Mouse (Mus musculus): Measurements from ENCODE around the gene Noa1. TPM values are rescaled to one million over a fixed set of nuclear protein-coding genes. Genes with fewer than 3 reads are reported as not detected.

Gene Noa1
- polyA plus RNA-seq, 1 experiment from 2014 or later = 30.2 TPM

DNA sequence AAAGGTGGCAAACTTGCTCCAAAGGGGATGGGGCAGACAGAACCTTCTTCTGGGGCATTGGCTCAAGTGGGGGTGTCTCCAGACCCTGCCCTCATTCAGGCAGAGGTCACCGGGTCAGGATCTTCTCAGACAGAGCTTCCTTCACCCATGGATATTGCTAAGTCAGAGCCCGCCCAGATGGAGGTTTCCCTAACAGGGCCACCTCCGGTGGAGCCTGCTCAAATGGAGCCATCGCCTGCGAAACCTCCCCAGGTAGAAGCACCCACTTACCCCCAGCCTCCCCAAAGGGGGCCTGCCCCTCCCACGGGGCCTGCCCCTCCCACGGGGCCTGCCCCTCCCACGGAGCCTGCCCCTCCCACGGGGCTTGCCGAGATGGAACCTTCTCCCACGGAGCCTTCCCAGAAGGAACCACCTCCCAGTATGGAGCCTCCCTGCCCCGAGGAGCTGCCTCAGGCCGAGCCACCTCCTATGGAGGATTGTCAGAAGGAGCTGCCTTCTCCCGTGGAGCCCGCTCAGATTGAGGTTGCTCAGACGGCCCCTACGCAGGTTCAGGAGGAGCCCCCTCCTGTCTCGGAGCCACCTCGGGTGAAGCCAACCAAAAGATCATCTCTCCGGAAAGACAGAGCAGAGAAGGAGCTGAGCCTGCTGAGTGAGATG lies 28.2 kb downstream of the Noa1 start:
- H3K27me3 ChIP-seq (replicated peaks; ENCODE audit: control insufficient read depth, insufficient read depth, low read length) = no peaks in the 10 kb centered on the region
- no peak overlapping the region for H3K9ac ChIP-seq (ENCODE audit: low read length)
- DNase-seq (ENCODE audit: low spot score) (no peak), ATAC-seq (no peak)
- 90% methylated on average over 20 of the region's 20 CpGs for WGBS
- peaks cover 51% of the 10 kb centered on the region for H3K36me3 ChIP-seq (ENCODE audit: control insufficient read depth, insufficient read depth, low read length)
- no peak overlapping the region for H3K4me3 ChIP-seq (ENCODE audit: low read depth, low read length)
- no peaks in the 10 kb centered on the region for H3K9me3 ChIP-seq (replicated peaks; ENCODE audit: control insufficient read depth, low read length)
- H3K27ac ChIP-seq (ENCODE audit: low read depth, low read length) = no peak overlapping the region
- H3K4me1 ChIP-seq (ENCODE audit: control insufficient read depth, insufficient read depth, low read length) = no peaks in the 10 kb centered on the region
- H3K4me2 ChIP-seq (ENCODE audit: low read length) = no peak overlapping the region

DNA sequence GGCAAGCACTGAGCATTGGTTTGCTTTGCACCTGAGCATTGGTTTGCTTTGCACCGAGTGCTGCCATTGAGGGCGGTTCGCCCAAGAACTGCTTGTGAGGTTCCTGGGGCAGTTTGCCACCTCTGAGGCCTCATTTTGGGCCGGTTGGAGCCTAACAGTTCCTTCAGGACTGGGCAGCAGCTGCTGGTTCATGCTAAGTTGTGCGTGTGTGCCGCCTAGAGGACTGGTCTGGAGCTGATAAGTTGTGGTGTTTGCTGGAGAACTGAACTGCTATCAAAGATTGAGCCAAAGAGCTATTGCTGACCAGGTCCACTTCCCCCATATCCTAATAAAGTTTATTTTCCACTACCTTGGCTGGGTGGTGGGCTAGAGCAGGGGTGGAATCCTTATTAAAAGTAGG lies 32.7 kb downstream of the Noa1 start:
- DNase-seq (ENCODE audit: low spot score) (no peak), ATAC-seq (no peak)
- Histone ChIP-seq H3K4me3 (ENCODE audit: low read depth, low read length) (no peak overlapping the region), H3K27me3 (replicated peaks; ENCODE audit: control insufficient read depth, insufficient read depth, low read length) (no peaks in the 10 kb centered on the region), H3K4me2 (ENCODE audit: low read length) (no peak overlapping the region), H3K9ac (ENCODE audit: low read length) (no peak overlapping the region), H3K36me3 (ENCODE audit: control insufficient read depth, insufficient read depth, low read length) (peaks cover 48% of the 10 kb centered on the region), H3K27ac (ENCODE audit: low read depth, low read length) (no peak overlapping the region), H3K9me3 (replicated peaks; ENCODE audit: control insufficient read depth, low read length) (no peaks in the 10 kb centered on the region), H3K4me1 (ENCODE audit: control insufficient read depth, insufficient read depth, low read length) (no peaks in the 10 kb centered on the region)
- 96% methylated on average over 6 of the region's 6 CpGs for WGBS

DNA sequence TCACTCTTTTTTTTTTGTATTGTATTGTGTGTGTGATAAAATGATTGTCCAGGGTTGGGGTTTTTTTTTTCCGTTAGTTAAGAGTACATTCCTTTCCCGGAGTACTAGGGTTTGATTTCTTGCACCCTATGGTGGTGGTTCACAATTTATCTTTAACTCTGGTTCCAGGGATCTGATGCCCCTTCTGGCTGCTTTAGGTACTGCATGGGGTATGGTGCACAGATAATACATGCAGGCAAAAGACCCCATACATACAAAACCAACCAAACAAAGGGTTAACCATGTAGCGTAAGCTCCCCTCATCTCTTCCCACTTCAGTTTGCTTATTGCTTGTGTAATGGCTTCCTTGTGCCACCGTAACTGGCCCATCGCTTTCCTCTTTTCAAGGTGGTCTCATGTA lies 33.9 kb downstream of the Noa1 start:
- peaks cover 42% of the 10 kb centered on the region for H3K36me3 ChIP-seq (ENCODE audit: control insufficient read depth, insufficient read depth, low read length)
- WGBS = 89% methylated on average over 5 of the region's 5 CpGs
- no peaks in the 10 kb centered on the region for H3K4me1 ChIP-seq (ENCODE audit: control insufficient read depth, insufficient read depth, low read length)
- DNase-seq (ENCODE audit: low spot score) (peak; percentile 48), ATAC-seq (no peak)
- H3K27me3 ChIP-seq (replicated peaks; ENCODE audit: control insufficient read depth, insufficient read depth, low read length) = no peaks in the 10 kb centered on the region
- H3K27ac ChIP-seq (ENCODE audit: low read depth, low read length) = no peak overlapping the region
- no peaks in the 10 kb centered on the region for H3K9me3 ChIP-seq (replicated peaks; ENCODE audit: control insufficient read depth, low read length)
- no peak overlapping the region for H3K4me2 ChIP-seq (ENCODE audit: low read length)
- H3K9ac ChIP-seq (ENCODE audit: low read length) = no peak overlapping the region
- H3K4me3 ChIP-seq (ENCODE audit: low read depth, low read length) = no peak overlapping the region

GRCm38 (mm10) chr5:77273151-77273550 lies 36.7 kb downstream of the Noa1 start:
- Histone ChIP-seq H3K4me1 (ENCODE audit: control insufficient read depth, insufficient read depth, low read length) (no peaks in the 10 kb centered on the region; the same call in 1 of the 2 replicates), H3K27ac (ENCODE audit: low read depth, low read length) (no peak overlapping the region), H3K4me2 (ENCODE audit: low read length) (no peak overlapping the region), H3K4me3 (ENCODE audit: low read depth, low read length) (no peak overlapping the region), H3K9me3 (replicated peaks; ENCODE audit: control insufficient read depth, low read length) (no peaks in the 10 kb centered on the region), H3K27me3 (replicated peaks; ENCODE audit: control insufficient read depth, insufficient read depth, low read length) (no peaks in the 10 kb centered on the region), H3K9ac (ENCODE audit: low read length) (no peak overlapping the region), H3K36me3 (ENCODE audit: control insufficient read depth, insufficient read depth, low read length) (peaks cover 52% of the 10 kb centered on the region)
- DNase-seq (ENCODE audit: low spot score) = no peak
- WGBS = 85% methylated on average over 7 of the region's 7 CpGs
- no peak for ATAC-seq

GRCm38 (mm10) chr5:77269399-77269798 lies 40.5 kb downstream of the Noa1 start:
- Histone ChIP-seq H3K36me3 (ENCODE audit: control insufficient read depth, insufficient read depth, low read length) (peaks cover 31% of the 10 kb centered on the region), H3K9ac (ENCODE audit: low read length) (no peak overlapping the region), H3K9me3 (replicated peaks; ENCODE audit: control insufficient read depth, low read length) (no peaks in the 10 kb centered on the region), H3K4me3 (ENCODE audit: low read depth, low read length) (no peak overlapping the region), H3K4me1 (ENCODE audit: control insufficient read depth, insufficient read depth, low read length) (no peaks in the 10 kb centered on the region; the same call in 1 of the 2 replicates), H3K27me3 (replicated peaks; ENCODE audit: control insufficient read depth, insufficient read depth, low read length) (no peaks in the 10 kb centered on the region), H3K4me2 (ENCODE audit: low read length) (no peak overlapping the region), H3K27ac (ENCODE audit: low read depth, low read length) (no peak overlapping the region)
- WGBS = 78% methylated on average over 8 of the region's 8 CpGs
- ATAC-seq = no peak
- DNase-seq (ENCODE audit: low spot score) = no peak

- H3K27me3 ChIP-seq (replicated peaks; ENCODE audit: control insufficient read depth, insufficient read depth, low read length) = no peaks in the 10 kb centered on the region
- H3K4me2 ChIP-seq (ENCODE audit: low read length) = peak overlapping the region; percentile 81; the same call in 1 of the 2 replicates
- no peak overlapping the region for H3K9ac ChIP-seq (ENCODE audit: low read length)
- H3K9me3 ChIP-seq (replicated peaks; ENCODE audit: control insufficient read depth, low read length) = no peaks in the 10 kb centered on the region
- WGBS = 92% methylated on average over 30 of the region's 30 CpGs
- H3K4me3 ChIP-seq (ENCODE audit: low read depth, low read length) = no peak overlapping the region
- H3K36me3 ChIP-seq (ENCODE audit: control insufficient read depth, insufficient read depth, low read length) = peaks cover 27% of the 10 kb centered on the region; the same call in 1 of the 2 replicates
- H3K4me1 ChIP-seq (ENCODE audit: control insufficient read depth, insufficient read depth, low read length) = no peaks in the 10 kb centered on the region; the same call in 1 of the 2 replicates
- ATAC-seq = no peak
- no peak overlapping the region for H3K27ac ChIP-seq (ENCODE audit: low read depth, low read length)
- DNase-seq (ENCODE audit: low spot score) = no peak
These were observed 41.8 kb downstream of the Noa1 start for GRCm38 (mm10) chr5:77267957-77268624.

DNA sequence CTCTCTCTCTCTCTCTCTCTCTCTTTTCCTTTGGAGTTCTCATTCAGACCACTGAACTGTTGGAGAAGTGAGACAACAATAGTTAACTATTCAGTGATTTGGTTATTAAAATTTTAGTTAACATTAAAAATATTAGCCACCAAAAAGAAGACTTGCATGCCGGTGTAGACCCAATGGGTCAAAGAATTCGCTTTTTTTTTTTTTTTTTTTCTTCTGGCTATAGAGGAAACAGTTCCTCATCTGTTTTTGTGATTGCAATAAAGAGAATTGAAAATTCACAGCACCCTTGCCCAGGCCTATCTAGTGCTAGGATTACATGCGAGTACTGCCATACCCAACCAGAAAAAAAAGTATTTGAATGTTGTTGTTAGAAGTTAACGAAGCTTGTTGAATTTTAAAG lies 42.4 kb downstream of the Noa1 start:
- H3K4me2 ChIP-seq (ENCODE audit: low read length) = peak overlapping the region; percentile 81
- 53% methylated on average over 4 of the region's 4 CpGs for WGBS
- peaks cover 27% of the 10 kb centered on the region; the same call in 1 of the 2 replicates for H3K36me3 ChIP-seq (ENCODE audit: control insufficient read depth, insufficient read depth, low read length)
- ATAC-seq (no peak), DNase-seq (ENCODE audit: low spot score) (no peak)
- H3K4me3 ChIP-seq (ENCODE audit: low read depth, low read length) = no peak overlapping the region
- H3K9me3 ChIP-seq (replicated peaks; ENCODE audit: control insufficient read depth, low read length) = no peaks in the 10 kb centered on the region
- H3K9ac ChIP-seq (ENCODE audit: low read length) = no peak overlapping the region
- H3K27ac ChIP-seq (ENCODE audit: low read depth, low read length) = no peak overlapping the region
- H3K27me3 ChIP-seq (replicated peaks; ENCODE audit: control insufficient read depth, insufficient read depth, low read length) = no peaks in the 10 kb centered on the region
- H3K4me1 ChIP-seq (ENCODE audit: control insufficient read depth, insufficient read depth, low read length) = no peaks in the 10 kb centered on the region; the same call in 1 of the 2 replicates

GRCm38 (mm10) chr5:77266886-77267401 lies 42.9 kb downstream of the Noa1 start:
- 2% methylated on average over 11 of the region's 11 CpGs for WGBS
- H3K4me2 ChIP-seq (ENCODE audit: low read length) = peak overlapping the region; percentile 81
- peak overlapping the region; percentile 82 for H3K9ac ChIP-seq (ENCODE audit: low read length)
- H3K4me1 ChIP-seq (ENCODE audit: control insufficient read depth, insufficient read depth, low read length) = no peaks in the 10 kb centered on the region; the same call in 1 of the 2 replicates
- no peaks in the 10 kb centered on the region for H3K9me3 ChIP-seq (replicated peaks; ENCODE audit: control insufficient read depth, low read length)
- H3K4me3 ChIP-seq (ENCODE audit: low read depth, low read length) = peak overlapping the region; percentile 93
- no peak overlapping the region for H3K27ac ChIP-seq (ENCODE audit: low read depth, low read length)
- no peak for DNase-seq (ENCODE audit: low spot score)
- H3K27me3 ChIP-seq (replicated peaks; ENCODE audit: control insufficient read depth, insufficient read depth, low read length) = no peaks in the 10 kb centered on the region
- ATAC-seq = no peak
- peaks cover 27% of the 10 kb centered on the region; the same call in 1 of the 2 replicates for H3K36me3 ChIP-seq (ENCODE audit: control insufficient read depth, insufficient read depth, low read length)

Data from forebrain, embryonic 14.5 days (tissue).